Mouse (Mus musculus) embryonic fibroblast, embryonic 13.5 days (primary cell): ENCODE results near the gene Mmp20.

Source experiments
- CTCF ChIP-seq: IDR thresholded peaks from 2 replicates; pipeline ENCODE4 v1.5.1; 2011; ENCODE audit warnings: mild to moderate bottlenecking, control low read depth, low read length, moderate library complexity, borderline replicate concordance; ENCODE audit not compliant: insufficient read depth
- POLR2A ChIP-seq: IDR thresholded peaks from 2 replicates; pipeline ENCODE4 v1.6.1; 2011; ENCODE audit warnings: low read depth, mild to moderate bottlenecking, control low read depth, low read length, moderate library complexity

GRCm38 (mm10) chr9:7691790-7692189 is 63.8 kb downstream of the Mmp20 start, which contains the start of gene Mmp7:
- no peak for TF ChIP-seq POLR2A
- no peak for TF ChIP-seq CTCF
